Mouse (Mus musculus): ENCODE data around the gene Ssbp4. TPM values are rescaled to one million over a fixed set of nuclear protein-coding genes. Genes with fewer than 3 reads are reported as not detected.

Ssbp4 gene
- polyA plus RNA-seq, 2 experiments = 36.3 to 49.5 TPM

DNA sequence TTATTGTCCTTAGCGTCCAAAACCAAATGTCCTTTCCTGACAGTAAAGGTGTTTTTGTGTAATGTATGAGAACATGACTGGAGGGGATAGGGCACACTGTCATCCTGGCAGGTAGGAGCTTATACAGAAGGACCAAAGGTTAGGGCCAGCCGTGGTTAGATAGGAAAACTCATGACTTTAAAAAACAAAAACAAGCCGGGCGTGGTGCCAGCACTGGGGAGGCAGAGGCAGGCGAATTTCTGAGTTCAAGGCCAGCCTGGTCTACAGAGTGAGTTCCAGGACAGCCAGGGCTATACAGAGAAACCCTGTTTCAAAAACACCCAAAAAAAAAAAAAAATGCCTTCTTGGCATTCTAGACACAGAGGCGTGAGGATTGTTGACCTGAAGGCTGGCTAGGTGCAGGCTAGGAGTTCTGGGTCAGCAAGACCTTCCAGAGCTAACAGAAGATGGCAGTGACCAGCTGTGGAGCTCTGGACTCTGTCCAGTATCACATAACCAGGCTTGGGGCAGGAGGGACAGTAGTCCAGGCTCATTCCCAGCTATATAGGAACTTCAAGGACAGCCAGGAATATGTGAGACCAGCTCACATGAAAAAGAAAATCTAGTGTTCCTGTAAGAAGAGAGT is 44.8 kb downstream of the Ssbp4 start:
- TF ChIP-seq EP300 (IDR thresholded peaks at IDR 0.05; ENCODE audit: low read depth) (no peak), CTCF (IDR thresholded peaks at IDR 0.05; ENCODE audit: low read depth) (no peak)
- H3K27me3 ChIP-seq (ENCODE audit: control insufficient read depth, insufficient read depth, low read length) = no peaks in the 10 kb centered on the region
- H3K4me3 ChIP-seq (ENCODE audit: insufficient read depth in 1 of 2, low read depth in 2 of 2, low read length in 2 of 2) = no peak overlapping the region
- no peak overlapping the region for H3K9ac ChIP-seq (replicated peaks)
- 67% methylated on average over 6 of the region's 6 CpGs for WGBS (ENCODE audit: insufficient replicate concordance)
- H3K9me3 ChIP-seq (ENCODE audit: control insufficient read depth, low read length) = no peaks in the 10 kb centered on the region
- no peak overlapping the region for H3K4me2 ChIP-seq (ENCODE audit: low read depth)
- ATAC-seq (ENCODE audit: insufficient read depth) (no peak), DNase-seq (ENCODE audit: low read depth in 3 of 3, low spot score in 3 of 3) (no peak)
- no peak overlapping the region for H3K27ac ChIP-seq
- no peaks in the 10 kb centered on the region for H3K36me3 ChIP-seq (replicated peaks; ENCODE audit: control insufficient read depth, insufficient read depth, low read depth)
- peaks cover 17 to 45% of the 10 kb centered on the region in 2 experiments for H3K4me1 ChIP-seq (replicated peaks; ENCODE audit: control insufficient read depth in 2 of 2, insufficient read depth in 2 of 2, low read length in 1 of 2)

DNA sequence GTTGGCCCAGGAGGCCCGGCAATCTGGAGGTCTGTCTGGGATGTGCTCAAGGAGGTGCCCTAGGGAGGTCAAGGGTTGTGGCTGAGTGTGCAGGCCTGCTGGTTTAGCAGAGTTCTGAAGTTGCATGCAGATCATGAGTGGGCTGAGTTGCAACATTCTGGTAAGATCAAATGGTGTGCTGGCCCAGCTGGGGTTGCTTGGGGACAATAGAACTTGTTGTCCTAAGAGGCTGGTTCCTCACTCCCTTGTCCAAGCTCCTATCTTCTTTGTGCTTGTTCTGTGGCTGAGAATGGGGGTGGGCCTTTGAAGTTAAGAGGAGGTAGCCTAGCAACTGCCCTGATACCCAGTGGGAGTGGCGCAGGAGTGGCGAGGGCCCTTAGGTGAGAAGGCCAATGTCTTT is 45.9 kb downstream of the Ssbp4 start:
- Histone ChIP-seq H3K27me3 (ENCODE audit: control insufficient read depth, insufficient read depth, low read length) (no peaks in the 10 kb centered on the region), H3K9ac (replicated peaks) (no peak overlapping the region), H3K27ac (no peak overlapping the region), H3K9me3 (ENCODE audit: control insufficient read depth, low read length) (no peaks in the 10 kb centered on the region), H3K4me2 (ENCODE audit: low read depth) (no peak overlapping the region), H3K4me3 (ENCODE audit: insufficient read depth in 1 of 2, low read depth in 2 of 2, low read length in 2 of 2) (no peak overlapping the region), H3K4me1 (replicated peaks; ENCODE audit: control insufficient read depth in 2 of 2, insufficient read depth in 2 of 2, low read length in 1 of 2) (peaks cover 19 to 55% of the 10 kb centered on the region in 2 experiments), H3K36me3 (replicated peaks; ENCODE audit: control insufficient read depth, insufficient read depth, low read depth) (no peaks in the 10 kb centered on the region)
- WGBS (ENCODE audit: insufficient replicate concordance) = 60% methylated on average over 3 of the region's 3 CpGs
- no peak for TF ChIP-seq EP300 (IDR thresholded peaks at IDR 0.05; ENCODE audit: low read depth)
- no peak for TF ChIP-seq CTCF (IDR thresholded peaks at IDR 0.05; ENCODE audit: low read depth)
- DNase-seq (ENCODE audit: low read depth in 3 of 3, low spot score in 3 of 3) = no peak
- no peak for ATAC-seq (ENCODE audit: insufficient read depth)

DNA sequence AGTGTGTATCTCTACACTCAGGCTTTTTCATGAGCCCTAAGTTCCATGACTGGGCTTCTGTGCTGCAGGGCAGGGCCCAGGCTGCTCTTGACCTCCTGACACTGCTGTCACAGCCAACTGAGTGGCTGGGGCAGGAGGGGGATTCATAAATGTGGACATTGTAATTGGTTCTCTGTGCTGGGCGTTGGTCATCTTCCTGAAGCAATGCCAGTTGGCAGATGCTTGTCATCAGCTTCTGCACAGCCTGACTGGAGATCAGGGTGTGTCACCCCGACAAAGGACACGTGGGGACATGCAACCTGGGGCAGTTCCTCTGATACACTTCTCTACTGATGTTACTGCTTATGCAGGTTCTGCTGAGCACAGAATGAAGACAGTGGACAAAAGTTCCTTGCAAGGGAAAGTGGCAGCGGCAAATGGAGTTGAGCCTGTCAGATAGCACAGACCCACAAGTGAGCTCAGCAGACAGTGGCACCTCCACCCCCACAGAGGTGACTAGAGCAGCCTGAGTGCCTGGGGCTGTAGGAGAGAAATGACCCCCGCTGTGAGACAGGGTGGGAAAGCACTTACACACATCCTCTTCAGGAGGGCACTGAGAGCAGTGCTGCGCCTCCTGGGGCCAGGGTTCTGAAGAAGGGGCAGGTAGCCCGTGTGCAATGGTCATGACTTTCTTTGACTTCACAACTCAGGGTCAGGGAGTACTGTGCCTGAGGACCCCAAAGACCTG is 46.7 kb downstream of the Ssbp4 start:
- H3K4me2 ChIP-seq (ENCODE audit: low read depth) = no peak overlapping the region
- no peaks in the 10 kb centered on the region for H3K9me3 ChIP-seq (ENCODE audit: control insufficient read depth, low read length)
- no peak overlapping the region for H3K9ac ChIP-seq (replicated peaks)
- H3K36me3 ChIP-seq (replicated peaks; ENCODE audit: control insufficient read depth, insufficient read depth, low read depth) = no peaks in the 10 kb centered on the region
- no peaks in the 10 kb centered on the region for H3K27me3 ChIP-seq (ENCODE audit: control insufficient read depth, insufficient read depth, low read length)
- TF ChIP-seq EP300 (IDR thresholded peaks at IDR 0.05; ENCODE audit: low read depth) (no peak), CTCF (IDR thresholded peaks at IDR 0.05; ENCODE audit: low read depth) (no peak)
- DNase-seq (ENCODE audit: low read depth in 3 of 3, low spot score in 3 of 3) (no peak), ATAC-seq (ENCODE audit: insufficient read depth) (0 out of 2 replicates have a peak, but pooled peaks have one; percentile 36)
- no peak overlapping the region for H3K4me3 ChIP-seq (ENCODE audit: insufficient read depth in 1 of 2, low read depth in 2 of 2, low read length in 2 of 2)
- 52% methylated on average over 7 of the region's 7 CpGs for WGBS (ENCODE audit: insufficient replicate concordance)
- H3K27ac ChIP-seq = no peak overlapping the region
- peaks cover 19 to 63% of the 10 kb centered on the region in 2 experiments for H3K4me1 ChIP-seq (replicated peaks; ENCODE audit: control insufficient read depth in 2 of 2, insufficient read depth in 2 of 2, low read length in 1 of 2)

DNA sequence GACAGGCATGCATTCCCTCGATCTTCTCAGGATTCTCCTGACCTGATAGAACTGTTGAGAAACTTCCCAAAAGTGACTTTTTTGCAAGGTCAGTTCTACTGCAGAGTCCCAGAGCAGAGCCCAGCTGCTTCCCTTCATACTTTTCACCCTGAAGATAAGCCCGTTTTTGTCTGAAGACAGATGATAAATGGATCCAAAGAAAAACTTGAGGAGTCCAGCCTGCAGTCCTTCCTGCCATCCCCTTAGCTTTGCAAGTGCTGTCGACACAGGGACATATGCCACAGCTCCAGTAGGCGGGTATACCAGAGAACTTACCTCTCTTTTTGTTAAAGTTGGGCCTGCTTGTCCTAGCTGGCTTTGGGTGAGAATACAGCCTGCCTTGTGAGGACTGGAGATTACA is 47.3 kb downstream of the Ssbp4 start:
- DNase-seq (ENCODE audit: low read depth in 3 of 3, low spot score in 3 of 3) = no peak
- TF ChIP-seq CTCF (IDR thresholded peaks at IDR 0.05; ENCODE audit: low read depth) (no peak), EP300 (IDR thresholded peaks at IDR 0.05; ENCODE audit: low read depth) (no peak)
- Histone ChIP-seq H3K9ac (replicated peaks) (no peak overlapping the region), H3K4me2 (ENCODE audit: low read depth) (no peak overlapping the region), H3K4me3 (ENCODE audit: insufficient read depth in 1 of 2, low read depth in 2 of 2, low read length in 2 of 2) (no peak overlapping the region), H3K36me3 (replicated peaks; ENCODE audit: control insufficient read depth, insufficient read depth, low read depth) (no peaks in the 10 kb centered on the region), H3K27ac (no peak overlapping the region; the same call in 1 of the 2 replicates), H3K9me3 (ENCODE audit: control insufficient read depth, low read length) (no peaks in the 10 kb centered on the region), H3K27me3 (ENCODE audit: control insufficient read depth, insufficient read depth, low read length) (no peaks in the 10 kb centered on the region), H3K4me1 (replicated peaks; ENCODE audit: control insufficient read depth in 2 of 2, insufficient read depth in 2 of 2, low read length in 1 of 2) (peaks cover 19 to 66% of the 10 kb centered on the region in 2 experiments)
- peak; percentile 2; the same call in 1 of the 2 replicates for ATAC-seq (ENCODE audit: insufficient read depth)
- WGBS (ENCODE audit: insufficient replicate concordance) = 29% methylated on average over 4 of the region's 4 CpGs

DNA sequence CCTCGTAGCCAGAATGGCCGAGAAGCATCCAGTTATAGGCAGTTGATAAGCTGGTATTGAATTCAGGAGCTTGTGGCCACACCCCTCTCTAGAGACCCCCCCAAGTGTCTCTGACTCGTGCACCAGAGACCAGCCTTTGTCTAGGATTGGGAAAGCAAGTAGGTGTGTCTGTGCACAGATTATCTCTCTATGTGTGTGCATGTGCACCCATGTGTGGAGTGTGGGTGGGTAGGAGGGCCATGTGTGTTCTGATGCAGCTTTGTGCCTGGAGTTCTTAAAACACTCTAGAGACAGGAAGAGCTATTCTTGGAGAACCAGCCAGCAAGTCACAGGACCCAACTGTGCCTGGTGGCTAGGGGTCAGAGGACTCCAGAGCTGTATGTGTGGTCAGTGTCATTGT is 48.1 kb downstream of the Ssbp4 start:
- DNase-seq (ENCODE audit: low read depth in 3 of 3, low spot score in 3 of 3) (no peak), ATAC-seq (ENCODE audit: insufficient read depth) (no peak)
- Histone ChIP-seq H3K4me3 (ENCODE audit: insufficient read depth in 1 of 2, low read depth in 2 of 2, low read length in 2 of 2) (no peak overlapping the region), H3K27ac (no peak overlapping the region), H3K4me1 (replicated peaks; ENCODE audit: control insufficient read depth in 2 of 2, insufficient read depth in 2 of 2, low read length in 1 of 2) (peaks cover 17 to 70% of the 10 kb centered on the region in 2 experiments), H3K9ac (replicated peaks) (no peak overlapping the region), H3K9me3 (ENCODE audit: control insufficient read depth, low read length) (no peaks in the 10 kb centered on the region), H3K4me2 (ENCODE audit: low read depth) (no peak overlapping the region), H3K36me3 (replicated peaks; ENCODE audit: control insufficient read depth, insufficient read depth, low read depth) (no peaks in the 10 kb centered on the region), H3K27me3 (ENCODE audit: control insufficient read depth, insufficient read depth, low read length) (no peaks in the 10 kb centered on the region)
- TF ChIP-seq CTCF (IDR thresholded peaks at IDR 0.05; ENCODE audit: low read depth) (no peak), EP300 (IDR thresholded peaks at IDR 0.05; ENCODE audit: low read depth) (no peak)
- WGBS (ENCODE audit: insufficient replicate concordance) = 50% methylated on average over 3 of the region's 3 CpGs
